Mouse (Mus musculus): ENCODE results near the gene Rassf2.

Rassf2 gene

GRCm38 (mm10) chr2:131956336-131957256 lies 73.5 kb downstream of the Rassf2 start:
- CTCF ChIA-PET = interaction anchor here (0.6 kb wide), 1 partner anchor 168 kb away, joined by 7 read pairs; no protein-coding TSS in a partner anchor

GRCm38 (mm10) chr2:131955264-131955663 lies 74.8 kb downstream of the Rassf2 start:
- CTCF ChIA-PET = no interaction called here

- CTCF ChIA-PET = interaction anchor here (0.7 kb wide), 1 partner anchor 129 kb away, joined by 3 read pairs; no protein-coding TSS in a partner anchor
Measured at GRCm38 (mm10) chr2:131954835-131955234, 75.2 kb downstream of the Rassf2 start.

- CTCF ChIA-PET = interaction anchor here (0.7 kb wide), 1 partner anchor 128 kb away, joined by 5 read pairs; no protein-coding TSS in a partner anchor
Measured at GRCm38 (mm10) chr2:131953711-131954110, 76.3 kb downstream of the Rassf2 start.

GRCm38 (mm10) chr2:131952961-131953538 lies 77.0 kb downstream of the Rassf2 start:
- CTCF ChIA-PET = no interaction called here

- CTCF ChIA-PET = no interaction called here
Measured at GRCm38 (mm10) chr2:131952456-131952855, 77.6 kb downstream of the Rassf2 start.

- CTCF ChIA-PET = interaction anchor here (0.5 kb wide), 1 partner anchor 126 kb away, joined by 8 read pairs; no protein-coding TSS in a partner anchor
Measured at GRCm38 (mm10) chr2:131950598-131951095, 79.4 kb downstream of the Rassf2 start, which contains the start of gene Prnd. TSS of gene Prnd (plus strand) at chr2:131950861.

- CTCF ChIA-PET = no interaction called here
Measured at GRCm38 (mm10) chr2:131949767-131950597, 80.1 kb downstream of the Rassf2 start.

- CTCF ChIA-PET = interaction anchor here (0.6 kb wide), 1 partner anchor 192 kb away, joined by 5 read pairs; no protein-coding TSS in a partner anchor
Measured at GRCm38 (mm10) chr2:131948916-131949639, 81.0 kb downstream of the Rassf2 start.

GRCm38 (mm10) chr2:131948156-131948555 lies 81.9 kb downstream of the Rassf2 start:
- CTCF ChIA-PET = interaction anchor here (0.6 to 1.2 kb wide), 2 partner anchors 121 to 193 kb away, joined by 3 to 5 read pairs; no protein-coding TSS in a partner anchor

GRCm38 (mm10) chr2:131946351-131946750 lies 83.7 kb downstream of the Rassf2 start:
- CTCF ChIA-PET = no interaction called here

GRCm38 (mm10) chr2:131945765-131946164 lies 84.3 kb downstream of the Rassf2 start:
- CTCF ChIA-PET = no interaction called here

GRCm38 (mm10) chr2:131945225-131945624 lies 84.8 kb downstream of the Rassf2 start:
- CTCF ChIA-PET = no interaction called here

GRCm38 (mm10) chr2:131944370-131944769 lies 85.7 kb downstream of the Rassf2 start:
- CTCF ChIA-PET = no interaction called here

- CTCF ChIA-PET = no interaction called here
Measured at GRCm38 (mm10) chr2:131941501-131941900, 88.6 kb downstream of the Rassf2 start.

GRCm38 (mm10) chr2:131940506-131940905 lies 89.6 kb downstream of the Rassf2 start:
- CTCF ChIA-PET = no interaction called here
